Mouse (Mus musculus) cerebellum, adult 8-10 months (tissue): Measurements from ENCODE around the gene Mgat1.

ENCODE experiments used
- DNase-seq: peaks from one replicate; pipeline ENCODE4 v3.0.0; 2022

Gene Mgat1

DNA sequence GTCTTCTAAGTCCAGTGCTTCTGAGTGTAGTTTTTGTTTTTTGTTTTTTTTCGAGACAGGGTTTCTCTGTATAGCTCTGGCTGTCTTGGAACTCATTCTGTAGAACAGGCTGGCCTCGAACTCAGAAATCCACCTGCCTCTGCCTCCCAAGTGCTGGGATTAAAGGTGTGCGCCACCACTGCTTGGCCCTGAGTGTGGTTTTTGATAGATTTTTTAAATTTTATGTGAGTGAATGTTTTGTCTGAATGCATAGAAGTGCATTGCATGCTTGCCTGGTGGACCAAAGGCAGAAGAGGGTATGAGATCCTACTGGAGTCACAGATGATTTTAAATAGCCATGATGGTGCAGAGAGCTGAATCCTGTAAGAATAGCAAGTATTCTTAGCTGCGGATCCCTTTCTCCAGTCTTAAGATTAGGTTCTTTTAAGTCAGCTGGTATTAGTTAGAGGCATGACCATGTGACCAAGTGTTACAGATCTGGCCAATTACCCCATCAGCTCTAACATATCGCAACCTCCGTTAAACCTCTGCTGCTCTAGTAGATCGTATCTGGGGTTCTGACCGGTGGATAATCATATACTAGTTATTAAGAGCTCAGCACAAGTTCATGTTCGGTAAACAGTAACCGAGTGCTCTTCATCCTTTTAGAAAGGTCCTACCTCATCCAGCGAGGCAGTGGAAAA lies 906 bp upstream of the Mgat1 start:
- no peak for DNase-seq

DNA sequence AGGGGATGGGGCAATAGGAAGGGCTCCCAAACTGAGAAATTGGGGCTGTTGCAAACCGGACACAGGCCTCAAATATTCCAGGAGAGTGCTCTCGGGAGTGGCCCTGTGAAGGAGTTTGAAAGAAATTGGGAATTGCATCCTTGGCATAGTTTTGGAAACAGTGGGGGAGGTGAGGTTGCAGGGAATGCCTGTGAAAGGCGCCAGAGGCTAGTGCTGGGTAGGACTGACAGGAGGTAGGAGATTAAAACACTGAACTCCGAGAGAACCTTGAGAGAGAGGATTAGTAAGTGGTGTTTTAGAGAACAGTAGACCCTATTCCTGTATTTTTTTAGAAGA lies 572 bp downstream of the Mgat1 start:
- DNase-seq, result no peak

DNA sequence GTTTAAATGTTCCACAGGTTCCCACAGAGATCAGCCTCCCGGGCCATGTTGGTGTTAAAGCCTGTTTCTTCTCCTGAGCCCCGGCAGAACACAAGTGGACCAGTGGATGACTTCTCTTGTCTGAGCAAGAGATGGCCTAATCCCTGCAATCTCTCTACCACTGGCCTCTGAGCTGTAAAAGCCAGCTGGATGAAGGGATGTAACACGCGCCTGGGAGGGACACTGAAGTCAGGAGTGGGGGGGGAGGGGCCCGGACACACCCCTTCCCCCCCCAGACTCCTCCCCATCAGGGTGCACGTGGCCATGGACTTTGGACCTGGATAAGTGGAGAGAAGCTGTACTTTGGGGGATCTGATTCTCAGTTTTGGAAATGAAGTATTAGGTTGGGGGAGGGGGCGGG lies 1.2 kb downstream of the Mgat1 start:
- DNase-seq, result no peak

DNA sequence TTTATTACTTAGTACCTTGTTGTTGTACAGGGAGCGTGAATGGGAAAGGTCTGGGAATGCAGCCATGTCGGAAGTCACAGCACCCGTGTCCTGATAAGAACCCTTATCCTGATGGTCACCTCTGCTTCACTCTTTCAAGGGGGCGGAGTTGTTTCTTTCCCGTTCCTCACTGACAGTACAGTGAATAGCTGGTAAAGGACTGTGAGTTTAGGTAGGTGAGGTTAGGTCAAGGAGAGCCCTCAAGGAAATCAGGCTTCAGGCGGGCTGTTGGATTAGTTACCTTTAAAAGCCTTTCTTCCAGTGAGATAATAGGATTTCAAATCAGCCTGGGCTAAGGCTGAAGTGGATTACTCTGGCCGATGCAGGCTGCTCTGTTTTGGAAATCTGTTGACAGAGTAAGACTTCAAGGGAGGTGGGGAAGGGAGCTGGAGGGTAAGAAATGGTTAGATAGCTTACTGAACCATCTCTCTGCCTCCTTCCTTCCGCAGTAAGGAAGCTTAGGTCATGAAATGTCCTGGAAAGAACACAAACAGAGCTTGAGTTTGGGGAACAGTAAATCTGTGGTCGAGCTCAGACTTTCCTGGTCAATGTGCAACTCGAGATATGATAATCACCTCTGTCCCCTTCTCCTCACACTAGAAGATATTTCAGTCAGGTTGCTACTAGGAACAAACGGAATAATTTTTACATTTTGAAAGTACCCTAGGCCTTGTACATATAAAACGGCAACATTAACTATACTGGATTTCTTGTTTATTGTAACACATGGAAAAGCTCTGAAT lies 1.8 kb downstream of the Mgat1 start:
- no peak for DNase-seq

DNA sequence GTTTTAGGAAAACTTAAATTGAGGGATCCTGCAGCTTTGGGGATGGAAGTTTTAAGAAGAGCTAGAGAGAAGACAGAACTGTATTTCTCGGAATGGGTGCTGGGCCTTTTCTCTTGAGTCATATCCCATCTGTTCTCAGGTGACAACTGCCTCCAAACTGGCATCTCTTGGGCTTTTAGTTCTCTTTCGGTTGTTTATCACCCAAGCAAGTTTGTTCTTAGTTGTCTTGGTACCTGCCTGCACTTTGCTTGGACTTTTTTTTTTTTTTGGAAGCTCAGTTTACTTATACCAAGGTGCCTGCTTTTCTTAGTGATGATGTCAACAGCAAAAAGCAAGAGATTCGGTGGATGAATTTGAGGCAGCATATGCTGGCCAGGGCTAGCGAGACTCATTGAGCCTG lies 2.5 kb downstream of the Mgat1 start:
- no peak for DNase-seq

DNA sequence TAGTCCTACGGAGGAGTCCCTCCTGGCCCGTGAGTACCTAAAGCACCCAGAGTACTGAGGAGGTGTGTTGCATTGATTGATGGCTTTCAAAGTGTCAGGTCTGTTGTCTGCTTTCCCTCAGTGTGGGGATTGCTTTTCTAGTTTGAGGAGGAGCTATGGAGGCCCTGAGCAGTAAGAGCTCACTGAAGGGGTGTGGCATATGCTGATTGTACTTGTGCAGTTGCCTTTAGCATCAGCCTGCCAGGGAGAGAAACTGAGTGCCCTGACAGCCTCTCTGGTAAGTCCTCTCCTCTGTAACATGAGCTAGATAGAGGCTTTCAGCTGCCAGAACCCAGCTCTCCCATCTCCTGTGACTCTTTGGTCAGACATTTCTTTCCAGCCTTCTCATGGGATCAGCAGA lies 3.3 kb downstream of the Mgat1 start:
- no peak for DNase-seq

DNA sequence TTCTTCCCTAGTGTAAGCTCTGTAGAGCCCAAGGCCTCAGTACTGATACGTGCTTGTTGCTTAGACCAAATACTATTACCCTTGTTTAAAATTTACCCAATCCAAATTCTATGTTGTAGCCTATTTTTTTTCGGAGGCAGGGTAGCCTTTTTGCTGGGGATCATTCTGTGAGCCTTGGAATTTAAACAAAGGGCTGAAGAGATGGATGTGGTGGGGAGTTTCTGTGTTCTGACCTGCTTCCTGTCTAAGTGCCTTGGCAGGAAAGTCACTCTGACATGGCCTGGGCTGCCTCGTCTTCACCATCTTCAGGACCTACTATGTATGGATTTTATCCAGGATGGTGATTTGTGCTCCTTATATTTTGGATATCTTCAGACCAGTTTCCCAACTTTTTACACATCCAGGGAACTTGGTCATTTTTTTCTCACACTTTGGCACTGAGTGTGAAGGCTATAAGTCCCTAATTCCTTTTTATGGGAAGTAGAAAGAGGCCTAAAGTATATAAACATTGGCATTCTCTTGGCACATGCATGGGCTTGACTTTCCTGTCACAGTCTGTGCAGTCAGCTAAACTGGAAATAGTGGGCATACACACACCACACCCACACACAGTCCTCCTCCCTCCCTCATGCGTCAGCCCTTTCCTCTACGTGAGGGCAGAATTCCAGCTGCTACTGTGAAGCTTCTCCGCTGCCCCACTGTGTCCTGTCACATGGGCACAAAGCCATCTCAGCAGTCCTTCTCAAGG lies 4.4 kb downstream of the Mgat1 start:
- DNase-seq, result no peak

DNA sequence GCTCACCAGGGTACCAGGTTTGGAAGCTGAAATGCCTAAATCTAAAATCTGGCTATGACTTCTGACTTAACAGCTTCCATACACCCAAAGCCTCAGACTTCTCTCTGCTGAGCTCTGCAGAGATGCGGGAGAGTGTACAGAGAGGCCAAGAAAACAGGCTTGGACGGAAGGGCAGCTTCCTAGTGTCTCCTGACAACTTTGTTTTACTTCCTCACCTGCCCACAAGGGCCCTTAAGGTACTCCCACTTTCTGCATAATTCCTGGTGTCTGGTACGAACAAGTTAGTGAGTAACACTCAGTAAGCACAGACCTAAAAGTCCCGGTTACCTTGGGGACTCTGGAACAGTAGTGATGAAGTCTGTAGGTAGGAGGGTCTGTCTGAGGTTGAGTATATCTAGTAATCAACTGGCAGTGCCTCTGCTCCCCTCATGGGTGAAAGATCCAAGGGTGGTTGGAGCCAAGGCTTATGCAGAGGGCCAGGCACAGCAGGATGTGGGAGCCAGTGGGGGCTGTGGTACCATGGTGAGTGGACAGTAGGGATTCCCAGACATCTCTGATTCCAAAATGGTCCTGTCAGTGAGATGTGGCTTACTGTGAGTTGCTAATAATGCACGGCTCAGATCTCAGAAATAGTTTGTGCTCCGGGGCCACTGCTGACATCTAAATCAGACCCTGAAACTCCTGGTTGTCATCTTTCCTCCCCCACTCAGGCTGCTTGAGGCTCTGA lies 5.1 kb downstream of the Mgat1 start:
- no peak for DNase-seq

DNA sequence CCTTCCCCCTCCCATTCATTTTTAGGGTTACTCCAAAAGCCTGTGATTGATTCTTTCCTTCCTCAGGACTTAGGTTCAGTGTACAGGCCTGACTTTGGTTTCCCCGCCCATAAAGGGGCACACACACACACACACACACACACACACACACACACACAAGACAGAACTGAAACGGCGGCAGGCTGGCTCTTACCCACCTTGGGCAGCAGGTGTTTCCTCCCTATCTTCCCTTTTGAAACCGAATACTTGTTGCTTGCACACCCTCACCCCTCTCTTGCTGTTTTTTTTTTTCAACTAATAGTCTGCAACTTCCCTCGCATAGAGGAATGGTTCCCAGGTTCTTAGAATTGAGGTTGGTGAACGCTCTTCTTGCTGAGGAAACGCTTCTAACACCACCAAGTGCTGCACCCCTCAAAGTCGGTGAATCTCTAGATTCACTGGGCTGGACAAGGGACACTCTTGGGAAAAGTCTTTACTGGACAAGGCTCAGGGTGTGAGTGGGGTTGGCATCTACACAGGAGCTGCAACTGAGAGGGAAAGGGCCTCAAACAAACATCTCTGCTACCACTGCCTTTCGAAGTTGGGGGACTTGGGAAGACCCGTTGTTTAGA lies 5.9 kb downstream of the Mgat1 start:
- no peak for DNase-seq

DNA sequence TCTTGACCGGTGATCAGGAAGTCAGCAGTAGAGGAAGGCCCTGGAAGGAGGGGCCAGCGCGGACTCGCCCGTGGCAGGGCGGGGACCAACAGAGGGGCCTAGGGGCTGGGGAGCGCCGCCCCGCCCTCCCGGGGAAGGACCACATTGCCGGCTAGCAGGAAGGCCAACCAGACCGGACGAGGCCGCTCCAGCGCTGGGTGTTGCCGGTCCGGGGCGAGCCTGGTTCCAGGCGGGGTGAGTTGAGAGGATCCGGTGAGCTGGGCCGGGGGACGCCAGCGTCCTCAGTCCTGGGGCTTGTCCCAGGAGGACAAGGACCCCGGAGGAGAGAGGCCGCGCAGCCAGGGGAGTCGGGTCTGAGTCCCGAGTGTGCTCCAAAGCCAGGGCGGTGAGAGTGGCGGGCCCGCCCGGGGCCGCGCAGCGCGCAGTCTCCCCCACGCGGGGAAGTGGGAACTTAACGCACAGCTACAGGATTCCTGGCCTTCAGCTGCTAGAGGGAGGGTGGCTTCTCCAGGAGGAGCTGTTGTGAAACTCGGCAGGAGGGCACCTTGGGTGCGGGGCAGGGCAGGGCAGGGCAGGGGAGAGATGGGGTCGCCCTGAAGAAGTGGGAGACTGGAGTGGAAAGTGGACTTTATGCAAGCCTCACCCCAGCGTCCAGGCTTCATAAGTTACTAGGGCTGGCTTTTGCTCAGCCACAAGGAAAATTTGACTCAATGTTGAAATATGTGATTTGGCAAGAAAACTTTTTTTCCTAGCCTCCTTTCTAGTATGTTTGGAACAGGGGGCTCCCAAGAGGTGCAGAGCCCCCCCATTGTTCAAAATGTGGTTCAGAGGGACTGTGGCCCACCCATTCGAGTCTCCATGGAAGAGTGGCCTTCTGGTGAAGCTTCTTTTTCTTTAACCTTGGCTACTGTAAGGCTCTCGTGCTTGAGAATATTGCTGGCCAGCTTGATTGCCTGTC lies 6.7 kb downstream of the Mgat1 start:
- DNase-seq, result peak; percentile 58

DNA sequence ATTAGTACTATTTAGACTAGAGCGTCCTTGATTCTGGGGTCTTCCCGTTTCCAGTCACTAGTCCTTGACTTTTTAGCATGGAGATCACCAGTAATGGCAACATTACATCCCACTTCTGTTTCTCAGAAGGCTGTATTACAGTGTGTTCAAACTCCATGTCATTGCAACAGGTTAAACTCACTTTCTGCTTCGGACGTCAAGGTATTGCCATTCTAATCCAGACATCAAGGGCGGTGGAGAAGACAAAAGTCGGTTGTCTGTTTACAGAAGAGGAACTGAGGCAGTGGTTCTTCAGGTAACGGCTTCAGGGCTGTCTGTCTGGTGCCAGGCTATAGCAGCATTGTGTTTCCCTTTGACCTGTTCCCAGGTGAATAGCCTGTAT lies 7.4 kb downstream of the Mgat1 start:
- DNase-seq, result no peak

DNA sequence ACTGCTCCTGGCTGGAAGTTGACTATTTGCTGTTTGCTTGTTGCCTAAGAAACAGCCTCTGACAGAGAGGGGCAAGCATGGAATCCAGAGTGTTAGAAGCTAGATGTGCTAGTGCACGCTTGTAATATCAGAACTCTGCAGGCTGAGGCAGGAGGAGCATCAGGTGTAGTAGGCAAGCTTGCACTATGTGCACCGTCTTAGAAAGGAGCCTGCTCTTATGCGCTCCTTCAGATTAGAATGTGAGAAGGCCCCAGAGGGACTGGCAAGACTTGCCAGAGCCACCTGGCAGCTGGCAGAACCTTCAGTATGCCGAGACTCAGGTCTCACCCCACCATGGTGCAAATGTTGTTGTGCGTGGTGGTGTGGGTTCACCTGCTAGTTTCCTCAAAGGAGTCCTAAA lies 8.1 kb downstream of the Mgat1 start:
- DNase-seq, result no peak

DNA sequence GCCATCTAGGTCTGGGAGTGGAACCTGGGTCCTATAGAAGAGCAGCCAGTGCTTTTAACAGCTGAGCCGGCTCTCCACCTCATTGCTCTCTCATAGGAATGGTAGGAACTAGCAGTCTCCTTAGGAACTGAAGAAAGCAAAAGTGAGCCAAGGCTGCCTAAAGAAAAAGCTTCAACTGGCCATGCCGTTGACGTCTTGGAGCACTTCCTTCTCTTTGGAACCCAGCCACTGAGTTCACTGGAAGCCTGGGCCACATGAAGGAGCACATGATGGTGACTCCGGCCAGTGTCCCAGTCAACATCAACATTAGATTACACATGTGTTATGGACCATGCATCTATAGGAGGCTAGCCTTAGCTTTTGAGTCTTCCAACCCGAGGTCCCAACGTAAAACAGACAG lies 9.0 kb downstream of the Mgat1 start:
- DNase-seq, result no peak

DNA sequence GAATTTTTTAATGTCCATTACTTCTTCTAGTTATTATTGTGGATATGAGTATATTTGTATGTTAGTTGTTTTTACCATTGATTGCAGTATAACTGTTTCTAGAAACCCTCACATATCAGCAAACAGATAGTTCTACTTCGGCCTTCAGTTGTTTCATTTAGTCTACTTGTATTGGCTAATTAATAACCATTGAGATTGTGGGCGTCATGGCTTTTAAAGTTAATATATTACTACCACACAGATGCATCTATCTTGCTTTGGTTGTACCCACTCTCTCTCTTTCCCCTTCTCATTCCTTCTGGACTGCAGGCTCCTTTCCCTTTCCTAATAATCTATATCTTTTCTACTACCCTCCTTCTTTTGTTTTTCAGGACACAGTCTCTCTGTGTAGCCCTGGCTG lies 15.3 kb downstream of the Mgat1 start:
- no peak for DNase-seq

DNA sequence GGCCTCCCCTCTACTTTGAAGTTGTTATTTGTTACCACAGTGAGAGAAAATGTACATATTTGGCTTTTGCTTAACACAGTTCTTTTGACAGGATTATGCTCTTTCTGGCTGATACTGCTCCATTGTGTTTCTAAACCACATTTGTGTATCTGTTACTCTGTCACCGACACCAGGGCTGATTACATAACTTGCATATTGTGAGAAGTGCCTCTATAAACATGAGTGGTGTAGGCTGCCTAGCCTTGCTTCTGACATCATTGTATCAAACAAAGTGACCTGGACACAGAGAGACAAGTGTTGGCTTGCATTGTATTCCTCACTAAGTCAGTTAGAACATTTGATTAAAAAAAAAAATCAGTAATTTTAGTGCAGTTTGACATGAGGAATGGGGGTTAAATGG lies 15.8 kb downstream of the Mgat1 start:
- no peak for DNase-seq

DNA sequence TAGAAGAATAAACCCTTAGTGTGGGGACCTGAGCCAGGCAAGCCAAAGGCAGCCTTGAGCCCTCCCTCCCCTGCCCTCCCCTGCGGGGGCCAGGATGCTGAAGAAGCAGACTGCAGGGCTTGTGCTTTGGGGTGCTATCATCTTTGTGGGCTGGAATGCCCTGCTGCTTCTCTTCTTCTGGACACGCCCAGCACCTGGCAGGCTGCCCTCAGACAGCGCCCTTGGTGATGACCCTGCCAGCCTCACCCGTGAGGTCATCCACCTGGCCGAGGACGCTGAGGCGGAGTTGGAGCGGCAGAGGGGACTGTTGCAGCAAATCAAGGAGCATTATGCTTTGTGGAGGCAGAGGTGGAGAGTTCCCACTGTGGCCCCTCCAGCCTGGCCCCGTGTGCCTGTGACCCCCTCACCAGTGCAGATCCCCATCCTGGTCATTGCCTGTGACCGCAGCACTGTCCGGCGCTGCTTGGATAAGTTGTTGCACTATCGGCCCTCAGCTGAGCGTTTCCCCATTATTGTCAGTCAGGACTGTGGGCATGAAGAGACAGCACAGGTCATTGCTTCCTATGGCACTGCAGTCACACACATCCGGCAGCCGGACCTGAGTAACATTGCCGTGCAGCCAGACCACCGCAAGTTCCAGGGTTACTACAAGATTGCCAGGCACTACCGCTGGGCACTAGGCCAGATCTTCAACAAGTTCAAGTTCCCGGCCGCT lies 16.8 kb downstream of the Mgat1 start:
- no peak for DNase-seq

DNA sequence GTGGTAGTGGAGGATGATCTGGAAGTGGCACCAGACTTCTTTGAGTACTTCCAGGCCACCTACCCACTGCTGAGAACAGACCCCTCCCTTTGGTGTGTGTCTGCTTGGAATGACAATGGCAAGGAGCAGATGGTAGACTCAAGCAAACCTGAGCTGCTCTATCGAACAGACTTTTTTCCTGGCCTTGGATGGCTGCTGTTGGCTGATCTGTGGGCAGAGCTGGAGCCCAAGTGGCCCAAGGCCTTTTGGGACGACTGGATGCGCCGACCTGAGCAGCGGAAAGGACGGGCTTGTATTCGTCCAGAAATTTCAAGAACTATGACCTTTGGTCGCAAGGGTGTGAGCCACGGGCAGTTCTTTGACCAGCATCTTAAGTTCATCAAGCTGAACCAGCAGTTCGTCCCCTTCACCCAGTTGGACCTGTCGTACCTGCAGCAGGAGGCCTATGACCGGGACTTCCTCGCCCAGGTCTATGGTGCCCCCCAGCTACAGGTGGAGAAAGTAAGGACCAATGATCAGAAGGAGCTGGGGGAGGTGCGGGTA lies 17.4 kb downstream of the Mgat1 start:
- DNase-seq, result no peak

DNA sequence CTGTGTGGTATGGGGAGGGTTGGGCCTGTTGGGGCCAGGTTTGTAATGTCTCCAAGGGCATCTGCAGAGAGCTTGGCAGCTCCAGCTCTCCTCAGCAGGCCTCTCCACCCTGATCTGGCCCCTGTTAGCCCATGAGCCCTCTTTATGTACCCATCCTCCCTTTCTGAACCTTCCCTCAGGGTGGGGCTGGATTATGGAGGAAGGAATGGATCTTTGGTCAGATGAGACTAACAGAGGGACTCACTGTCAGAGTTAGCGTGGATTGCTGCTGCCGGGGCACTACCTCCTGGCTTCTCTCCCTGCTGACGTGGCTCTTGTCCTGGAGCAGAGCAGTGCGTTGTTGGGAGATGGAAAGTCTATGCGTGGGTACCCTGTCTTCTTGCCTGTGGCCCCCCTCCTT lies 18.3 kb downstream of the Mgat1 start:
- DNase-seq, result no peak

DNA sequence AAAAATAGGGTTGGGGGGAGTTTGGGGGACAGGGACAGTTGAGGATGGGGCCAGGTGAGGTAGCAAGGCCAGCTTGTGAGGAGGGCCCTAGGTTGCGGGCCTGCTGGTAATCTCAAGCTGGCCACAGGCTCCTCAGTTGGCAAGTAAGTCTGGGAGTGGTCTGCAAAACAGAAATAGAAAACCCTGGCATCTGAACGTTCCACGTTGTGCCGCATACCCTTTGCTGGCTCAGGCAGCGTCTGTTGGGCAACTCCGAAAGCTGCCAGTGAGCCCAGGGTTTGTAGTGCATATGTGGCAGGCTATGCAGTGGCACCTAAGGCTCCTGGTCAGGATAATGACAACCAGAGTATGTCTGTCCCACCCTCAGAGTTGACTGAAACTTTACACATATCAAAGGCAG lies 19.2 kb downstream of the Mgat1 start:
- no peak for DNase-seq

DNA sequence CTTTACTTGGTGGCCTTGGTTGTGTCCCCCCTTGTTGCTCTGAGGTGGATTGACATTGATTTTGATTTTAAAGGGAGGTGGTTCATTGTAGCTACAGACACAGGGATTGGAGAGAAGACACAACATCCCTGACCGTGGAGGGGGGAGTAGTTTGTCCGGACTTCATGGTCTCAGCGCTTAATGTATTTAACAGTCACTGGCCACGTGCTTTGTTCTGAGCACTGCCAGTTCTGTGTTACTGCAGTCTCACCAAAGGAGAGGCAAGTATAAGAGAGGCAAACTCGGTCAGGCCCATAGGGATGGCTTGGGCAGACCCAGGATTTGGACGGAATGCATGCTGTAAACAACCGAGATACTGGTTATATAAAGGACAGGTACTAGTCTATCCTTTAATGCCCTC lies 20.1 kb downstream of the Mgat1 start:
- no peak for DNase-seq

DNA sequence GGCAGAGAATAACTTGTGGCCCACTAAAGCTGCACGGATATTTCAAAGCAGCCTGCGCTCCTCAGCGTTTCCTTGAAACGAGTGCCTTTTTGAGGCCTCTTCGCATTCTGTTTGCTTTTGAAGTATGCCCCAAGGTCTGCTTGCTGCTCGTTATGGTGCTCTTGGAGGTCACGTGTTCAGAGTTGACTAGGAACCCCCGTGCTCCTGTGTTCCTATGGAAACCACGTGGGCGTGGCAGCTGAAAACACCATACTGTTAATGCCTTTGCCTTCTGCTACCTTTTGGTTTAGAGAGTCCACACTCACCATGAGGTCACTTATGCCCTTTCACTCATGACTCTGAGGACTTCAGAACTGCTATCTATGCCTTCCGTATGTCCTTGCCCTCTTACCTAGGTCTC lies 20.6 kb downstream of the Mgat1 start:
- no peak for DNase-seq
